Mouse (Mus musculus): ENCODE data around the gene Tead1.

The Tead1 gene

GRCm38 (mm10) chr7:112721859-112722258, 42.7 kb downstream of the Tead1 start:
- no peak for DNase-seq (ENCODE audit: low read depth, low spot score)

GRCm38 (mm10) chr7:112728399-112728798, 49.3 kb downstream of the Tead1 start:
- DNase-seq (ENCODE audit: low read depth, low spot score), result no peak

GRCm38 (mm10) chr7:112730209-112730608, 51.1 kb downstream of the Tead1 start:
- DNase-seq (ENCODE audit: low read depth, low spot score), result no peak

- no peak for DNase-seq (ENCODE audit: low read depth, low spot score)
Observed at GRCm38 (mm10) chr7:112731584-112731983, 52.5 kb downstream of the Tead1 start.

GRCm38 (mm10) chr7:112739174-112739573, 60.1 kb downstream of the Tead1 start:
- no peak for DNase-seq (ENCODE audit: low read depth, low spot score)

- peak; percentile 63 for DNase-seq (ENCODE audit: low read depth, low spot score)
Observed at GRCm38 (mm10) chr7:112741790-112742189, 62.7 kb downstream of the Tead1 start.

- DNase-seq (ENCODE audit: low read depth, low spot score), result peak; percentile 28
Observed at GRCm38 (mm10) chr7:112743063-112743462, 63.9 kb downstream of the Tead1 start.

GRCm38 (mm10) chr7:112743621-112744395, 64.7 kb downstream of the Tead1 start:
- peak; percentile 85 for DNase-seq (ENCODE audit: low read depth, low spot score)

GRCm38 (mm10) chr7:112747187-112747586, 68.1 kb downstream of the Tead1 start:
- DNase-seq (ENCODE audit: low read depth, low spot score), result no peak

- DNase-seq (ENCODE audit: low read depth, low spot score), result no peak
Observed at GRCm38 (mm10) chr7:112747836-112748235, 68.7 kb downstream of the Tead1 start.

- no peak for DNase-seq (ENCODE audit: low read depth, low spot score)
Observed at GRCm38 (mm10) chr7:112748327-112748726, 69.2 kb downstream of the Tead1 start.

- DNase-seq (ENCODE audit: low read depth, low spot score), result no peak
Observed at GRCm38 (mm10) chr7:112750101-112750500, 71.0 kb downstream of the Tead1 start.

GRCm38 (mm10) chr7:112752311-112752710, 73.2 kb downstream of the Tead1 start:
- DNase-seq (ENCODE audit: low read depth, low spot score), result no peak

GRCm38 (mm10) chr7:112753314-112753713, 74.2 kb downstream of the Tead1 start:
- no peak for DNase-seq (ENCODE audit: low read depth, low spot score)

GRCm38 (mm10) chr7:112759359-112759975, 80.3 kb downstream of the Tead1 start:
- DNase-seq (ENCODE audit: low read depth, low spot score), result no peak

GRCm38 (mm10) chr7:112760293-112760692, 81.2 kb downstream of the Tead1 start:
- no peak for DNase-seq (ENCODE audit: low read depth, low spot score)

GRCm38 (mm10) chr7:112760782-112761181, 81.7 kb downstream of the Tead1 start:
- no peak for DNase-seq (ENCODE audit: low read depth, low spot score)

GRCm38 (mm10) chr7:112762870-112763269, 83.8 kb downstream of the Tead1 start:
- no peak for DNase-seq (ENCODE audit: low read depth, low spot score)

- no peak for DNase-seq (ENCODE audit: low read depth, low spot score)
Observed at GRCm38 (mm10) chr7:112763513-112763912, 84.4 kb downstream of the Tead1 start.

- no peak for DNase-seq (ENCODE audit: low read depth, low spot score)
Observed at GRCm38 (mm10) chr7:112764921-112765320, 85.8 kb downstream of the Tead1 start.

GRCm38 (mm10) chr7:112769866-112770265, 90.7 kb downstream of the Tead1 start:
- no peak for DNase-seq (ENCODE audit: low read depth, low spot score)

GRCm38 (mm10) chr7:112771461-112771860, 92.3 kb downstream of the Tead1 start:
- no peak for DNase-seq (ENCODE audit: low read depth, low spot score)

- DNase-seq (ENCODE audit: low read depth, low spot score), result no peak
Observed at GRCm38 (mm10) chr7:112772777-112773176, 93.7 kb downstream of the Tead1 start.

Measured in forelimb bud, embryonic 11.5 days (tissue).